Mouse (Mus musculus): ENCODE data around the gene Stac2.

The Stac2 gene

DNA sequence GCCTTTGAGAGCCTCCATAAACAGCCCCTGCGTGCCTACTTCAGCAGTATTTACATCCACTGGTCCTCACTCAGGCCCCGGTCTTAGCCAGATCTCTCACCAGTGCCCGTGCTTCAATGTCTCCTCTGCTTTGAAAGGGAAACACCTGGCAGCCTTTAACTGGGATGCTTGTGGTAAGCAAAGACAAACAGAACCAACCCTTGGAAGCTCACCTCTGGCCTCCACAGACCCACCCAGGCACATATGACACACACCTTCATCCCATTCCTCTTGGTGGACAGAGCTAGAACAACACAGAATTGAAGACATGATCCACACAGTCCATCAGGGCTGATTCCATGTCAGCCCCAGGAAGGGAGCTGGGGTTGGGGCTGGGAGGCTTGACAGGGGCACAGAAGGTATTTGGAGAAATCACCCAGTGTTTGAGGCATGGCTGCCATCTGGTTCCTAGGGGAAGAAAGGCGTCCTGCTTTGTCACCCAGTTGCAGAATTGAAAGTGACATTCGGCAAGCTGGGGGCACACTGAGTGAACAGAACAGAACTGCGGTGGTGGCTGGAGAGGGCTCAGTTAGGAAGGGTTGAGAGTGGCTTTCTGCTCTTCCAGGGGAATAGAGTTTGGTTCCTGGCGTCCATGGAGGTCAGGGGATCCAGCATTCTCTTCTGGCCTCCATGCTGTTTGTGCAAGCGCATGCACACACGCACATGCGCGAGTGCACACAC lies 55.0 kb downstream of the Stac2 start:
- no peak for DNase-seq (ENCODE audit: low read depth, low spot score)

DNA sequence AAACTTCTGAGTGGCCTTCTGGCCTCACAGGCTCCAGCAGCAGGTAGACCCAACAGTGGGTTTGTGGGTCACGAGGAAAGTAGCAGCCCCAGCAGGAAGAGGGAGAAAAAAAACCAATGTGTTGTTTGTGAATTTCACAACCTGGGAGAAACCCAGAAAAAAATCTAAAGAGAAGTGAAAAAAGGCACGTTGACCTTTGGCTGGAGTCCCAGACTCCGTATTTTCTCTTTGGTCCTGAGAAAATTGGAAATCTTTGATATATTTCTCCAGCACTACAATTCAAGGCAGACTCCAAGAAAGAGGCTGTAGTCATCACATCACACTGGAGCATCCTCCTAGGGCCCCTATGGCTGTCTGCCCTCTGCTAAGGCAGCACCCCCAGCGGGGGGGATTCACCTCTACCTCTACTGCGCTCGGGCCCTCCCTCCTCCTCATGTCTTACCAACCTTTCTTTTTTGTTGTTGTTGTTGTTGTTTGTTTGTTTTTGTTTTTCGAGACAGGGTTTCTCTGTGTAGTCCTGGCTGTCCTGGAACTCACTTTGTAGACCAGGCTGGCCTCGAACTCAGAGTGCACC lies 55.8 kb downstream of the Stac2 start:
- DNase-seq (ENCODE audit: low read depth, low spot score) = no peak

DNA sequence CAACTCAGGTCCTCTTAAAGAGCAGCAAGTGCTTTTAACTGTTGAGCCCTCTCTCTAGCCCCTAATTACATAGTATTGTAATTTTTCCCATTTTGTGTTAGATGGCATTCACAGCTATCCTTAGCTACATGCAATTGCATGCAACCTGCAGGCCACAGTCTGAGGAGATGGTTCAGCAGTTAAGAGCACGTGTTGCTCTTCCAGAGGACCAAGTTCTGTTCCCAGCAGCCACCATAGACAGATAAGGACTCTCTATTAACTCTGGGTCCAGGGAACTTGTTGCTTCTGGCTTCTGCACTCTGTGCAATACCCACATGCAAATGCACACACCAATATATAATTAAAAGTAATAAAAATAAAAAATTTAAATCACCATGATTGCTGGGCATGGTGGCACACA lies 56.6 kb downstream of the Stac2 start:
- DNase-seq (ENCODE audit: low read depth, low spot score) = no peak

DNA sequence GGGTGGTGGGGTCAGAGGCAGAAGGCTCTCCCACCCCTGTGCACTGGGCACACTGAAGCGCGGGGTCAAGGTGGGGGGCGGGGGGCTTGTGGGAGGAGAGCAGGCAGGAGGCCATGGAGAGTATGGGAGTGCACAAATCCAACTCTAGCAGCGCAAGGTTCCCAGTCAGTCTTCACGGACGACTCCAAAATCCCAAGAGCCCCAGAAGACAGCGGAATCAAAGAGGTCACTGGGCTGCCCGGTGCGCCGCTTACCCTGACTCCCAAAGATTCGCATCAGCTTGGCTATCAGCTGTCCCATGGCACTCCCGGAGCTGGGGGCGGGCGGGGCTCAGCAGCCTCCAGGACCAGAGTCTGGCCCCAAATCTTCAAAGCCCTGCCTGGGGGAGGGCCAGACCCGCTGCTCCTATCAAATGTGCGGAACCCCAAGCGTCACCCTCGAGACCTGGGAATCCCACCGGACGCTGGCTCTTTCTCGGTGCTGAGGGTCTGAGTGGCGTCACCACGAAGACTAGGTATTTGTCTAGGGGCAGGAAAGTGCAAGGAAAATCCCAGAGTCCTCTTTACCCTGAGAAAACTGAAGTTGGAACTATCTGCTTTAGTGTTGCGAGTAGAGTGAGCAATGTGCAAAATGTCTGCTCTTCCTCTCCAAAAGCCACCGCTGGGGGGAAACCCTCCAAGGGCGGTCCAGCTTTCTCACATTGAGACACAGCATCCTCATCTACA lies 57.5 kb downstream of the Stac2 start, which contains the start of gene Arl5c:
Gene Arl5c, minus strand, starts transcription at position 618 of the 725 bp plus-strand sequence.
- peak; percentile 86 for DNase-seq (ENCODE audit: low read depth, low spot score)

DNA sequence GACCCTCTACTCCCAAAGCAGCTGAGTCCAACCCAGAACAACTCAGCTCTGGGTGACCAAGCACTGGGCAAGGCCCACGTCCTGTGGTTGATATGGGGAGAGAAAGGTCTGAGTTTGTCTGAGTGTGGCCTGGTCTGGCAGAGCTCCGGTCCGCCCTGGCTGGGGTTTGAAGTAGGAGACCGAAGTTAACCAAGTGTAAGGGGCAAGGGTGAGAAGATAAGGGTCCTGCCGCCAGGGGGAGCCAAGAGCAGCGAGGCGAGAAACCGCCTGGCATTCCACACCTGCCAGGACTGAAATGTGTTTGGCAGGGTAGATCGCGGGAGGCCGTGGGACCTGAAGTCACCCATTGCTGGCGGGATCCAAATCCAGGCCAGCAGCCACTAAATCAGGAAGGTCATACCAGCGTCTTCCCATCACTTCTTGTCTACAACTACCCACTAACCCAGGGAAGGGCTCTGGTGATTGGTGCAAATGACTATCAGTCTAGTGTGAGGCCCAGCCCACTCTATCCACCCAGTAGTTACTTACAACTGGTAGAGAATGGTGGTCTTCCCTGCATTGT lies 58.6 kb downstream of the Stac2 start:
- DNase-seq (ENCODE audit: low read depth, low spot score) = peak; percentile 87

DNA sequence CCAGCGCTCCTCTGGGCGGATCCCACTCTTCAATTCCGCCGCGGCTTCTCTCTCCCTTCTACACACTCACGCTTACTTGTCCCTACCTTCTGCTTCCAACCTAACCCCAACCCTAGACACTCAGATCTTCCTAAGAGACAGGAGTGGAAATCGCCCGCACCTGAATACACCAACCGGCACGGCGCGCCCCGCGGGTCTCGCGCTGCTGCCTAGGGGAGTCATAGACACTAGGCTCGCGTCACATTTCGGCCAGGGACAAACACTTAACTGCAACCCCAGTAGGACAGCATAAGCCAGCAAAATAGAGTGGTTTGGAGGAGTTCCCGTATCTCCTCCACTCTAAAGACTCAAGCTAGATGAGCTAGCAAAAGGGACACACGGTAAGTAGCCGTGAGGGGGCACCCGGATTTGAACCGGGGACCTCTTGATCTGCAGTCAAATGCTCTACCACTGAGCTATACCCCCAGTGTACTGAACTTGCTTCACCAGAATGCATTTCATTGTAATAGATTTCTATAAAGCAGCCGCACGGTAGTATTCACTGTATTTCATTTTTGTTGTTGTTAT lies 64.6 kb downstream of the Stac2 start:
- peak; percentile 93 for DNase-seq (ENCODE audit: low read depth, low spot score)

DNA sequence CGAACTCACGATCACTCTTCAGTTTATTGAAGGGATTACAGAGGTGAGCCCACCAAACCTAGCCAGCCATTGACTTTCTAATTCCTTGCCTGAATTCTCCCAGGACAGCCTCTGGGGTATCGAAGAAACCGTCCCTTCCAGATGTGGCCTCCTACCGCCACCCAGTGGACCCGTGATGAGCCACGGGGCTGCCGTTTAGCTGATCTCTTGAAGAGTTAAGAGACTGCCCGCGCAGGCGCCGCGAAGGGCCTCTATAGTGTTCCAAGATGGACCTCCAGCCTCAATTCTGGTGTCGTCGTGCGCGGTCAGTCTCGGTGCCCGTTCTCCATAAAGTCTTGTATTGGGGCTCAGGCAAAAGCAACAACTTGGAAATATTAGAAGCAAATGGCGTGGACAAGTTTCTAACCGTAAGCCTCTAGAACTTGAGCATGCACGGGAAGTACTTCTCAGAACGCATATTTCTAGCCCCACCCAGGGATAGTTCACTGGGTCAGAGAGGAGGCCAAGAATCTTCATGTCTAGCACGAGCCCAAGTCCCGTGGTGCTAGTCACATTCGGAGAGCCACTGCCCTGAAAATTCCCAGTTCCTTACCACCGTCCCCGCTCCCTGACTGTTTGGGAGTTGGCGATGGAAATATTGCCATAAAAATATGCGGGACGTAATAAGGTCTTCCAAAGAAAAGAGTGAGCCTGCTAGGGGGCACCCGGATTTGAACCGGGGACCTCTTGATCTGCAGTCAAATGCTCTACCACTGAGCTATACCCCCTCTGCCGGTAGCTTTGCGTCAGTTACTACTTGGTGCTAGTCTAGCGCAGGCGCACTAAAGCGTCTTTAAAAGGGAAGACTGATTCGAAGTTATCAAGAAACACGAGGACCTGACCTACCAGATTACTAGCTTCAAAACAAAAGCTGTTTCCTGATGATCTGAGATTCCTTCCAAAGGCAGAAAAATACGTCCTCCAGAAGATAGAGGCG lies 65.4 kb downstream of the Stac2 start:
- DNase-seq (ENCODE audit: low read depth, low spot score) = peak; percentile 93

DNA sequence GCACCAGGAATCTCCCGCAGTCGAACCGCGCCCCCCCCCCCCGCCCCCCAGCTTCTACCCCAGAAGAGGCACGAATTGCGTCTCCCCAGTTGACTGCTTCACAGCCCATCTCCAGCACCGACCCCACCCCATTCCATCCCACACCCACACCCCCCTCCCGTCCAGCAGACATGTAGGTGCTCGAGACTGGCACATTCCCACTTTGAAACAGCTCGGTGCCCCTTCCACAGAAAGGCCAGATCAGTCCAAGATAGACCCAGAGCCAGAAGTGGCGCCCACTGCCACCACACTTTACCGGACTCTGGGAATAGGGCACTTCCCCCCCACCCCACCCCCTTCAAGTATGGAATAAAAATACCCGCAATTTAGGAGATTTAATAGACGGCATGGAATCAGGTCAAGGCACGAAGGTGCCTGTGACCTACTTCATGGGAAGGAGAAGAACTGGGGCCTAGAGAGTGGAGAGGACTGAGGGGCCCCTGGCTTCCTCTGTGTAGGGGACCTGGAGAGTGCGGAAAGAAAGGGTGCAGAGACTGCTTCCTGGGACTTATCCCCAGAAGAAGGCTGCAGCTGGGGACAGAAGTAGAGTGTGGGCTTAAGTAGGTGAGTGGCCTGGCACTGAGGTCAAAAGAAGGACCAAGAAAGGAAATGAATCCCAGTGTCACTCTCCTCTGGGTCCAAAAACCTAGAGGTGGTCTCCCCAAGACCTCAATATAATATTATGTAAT lies 66.4 kb downstream of the Stac2 start:
- no peak for DNase-seq (ENCODE audit: low read depth, low spot score)
